Mouse (Mus musculus) spleen, adult 2 months (tissue): ENCODE measurements around the gene Liph.

ENCODE experiments used
- CTCF ChIP-seq: fragments of 200-500 bp; IDR thresholded peaks from 2 replicates; pipeline ENCODE4 v1.5.1; 2011; ENCODE audit warnings: mild to moderate bottlenecking, inconsistent platforms; ENCODE audit not compliant: insufficient read depth, insufficient read length, insufficient replicate concordance; ENCODE audit errors: extremely low read depth
- POLR2A ChIP-seq: fragments of 200-500 bp; IDR thresholded peaks from 2 replicates; pipeline ENCODE4 v1.6.1; 2011; ENCODE audit warnings: low read depth, low read length, inconsistent platforms

DNA sequence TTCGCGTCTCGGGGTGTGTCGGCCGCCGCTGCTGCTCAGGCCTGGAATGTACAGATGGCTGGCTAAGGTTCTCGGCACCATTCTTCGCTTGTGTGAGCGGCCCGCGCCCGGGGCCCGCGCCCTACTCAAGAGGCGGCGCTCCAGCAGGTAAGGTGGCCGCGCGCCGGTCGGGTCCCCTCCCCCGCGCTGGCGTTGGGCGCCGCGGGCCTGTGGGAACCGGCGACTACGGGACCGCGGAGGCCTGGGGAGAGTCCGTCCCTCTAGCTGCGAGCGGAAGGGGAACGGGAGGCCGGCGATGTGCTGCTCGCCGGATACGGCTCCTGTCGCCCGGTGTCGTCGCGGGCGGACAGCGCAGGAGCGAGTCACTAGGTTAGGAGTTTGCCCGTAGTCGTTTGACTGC lies 14.1 kb upstream of the Liph start:
- TF ChIP-seq CTCF (no peak), POLR2A (no peak)
